Mouse (Mus musculus) G1E (cell line): Measurements from ENCODE around the gene Kcnk7. TPM values are rescaled to one million over a fixed set of nuclear protein-coding genes. Genes with fewer than 3 reads are reported as not detected.

Experiments used
- ATAC-seq: 2 replicates; pipeline ENCODE4 v1.8.0; 2016; ENCODE audit warnings: mild to moderate bottlenecking; ENCODE audit not compliant: insufficient number of reproducible peaks, poor library complexity, low FRiP score, severe bottlenecking; ENCODE audit errors: extremely low read depth
- DNase-seq: peaks from one replicate; pipeline ENCODE4 v3.0.0; 2012; ENCODE audit warnings: low spot score
- H3K27me3 ChIP-seq: 2 replicates; pipeline ENCODE4 v1.6.1; 2012; ENCODE audit warnings: mild to moderate bottlenecking, low read length, inconsistent platforms; ENCODE audit not compliant: insufficient read depth
- H3K36me3 ChIP-seq: replicated peaks from 2 replicates; pipeline ENCODE3; 2012; ENCODE audit warnings: mild to moderate bottlenecking, inconsistent platforms
- H3K4me1 ChIP-seq: 2 replicates; pipeline ENCODE4 v1.6.1; 2012; ENCODE audit warnings: low read depth, low read length, inconsistent platforms, mixed read lengths; ENCODE audit not compliant: insufficient read depth
- H3K4me3 ChIP-seq: 2 replicates; pipeline ENCODE4 v1.5.1; 2012; ENCODE audit warnings: low read depth, mild to moderate bottlenecking, inconsistent platforms, low read length, moderate library complexity, mixed read lengths
- H3K9me3 ChIP-seq: replicated peaks from 2 replicates; pipeline ENCODE4 v1.6.1; 2012; ENCODE audit warnings: inconsistent platforms
- CTCF ChIP-seq: IDR thresholded peaks from 2 replicates; pipeline ENCODE4 v1.5.1; 2012; ENCODE audit warnings: low read depth, low read length, inconsistent platforms, mixed read lengths
- GATA1 ChIP-seq: IDR thresholded peaks from 2 replicates; pipeline ENCODE4 v1.6.1; 2012; ENCODE audit warnings: borderline replicate concordance, low read length, inconsistent platforms, mixed read lengths
- GATA2 ChIP-seq: IDR thresholded peaks from 2 replicates; pipeline ENCODE4 v1.6.1; 2012; ENCODE audit warnings: low read depth, low read length, inconsistent platforms, borderline replicate concordance
- POLR2AphosphoS5 ChIP-seq: IDR thresholded peaks from 2 replicates; pipeline ENCODE4 v1.6.1; 2012; ENCODE audit warnings: low read depth, low read length, inconsistent platforms; ENCODE audit not compliant: insufficient replicate concordance
- TAL1 ChIP-seq: conservative IDR thresholded peaks from 2 replicates; pipeline ENCODE4 v1.6.1; 2012; ENCODE audit warnings: low read depth, low read length, inconsistent platforms, mixed read lengths
- polyA plus RNA-seq: library from polyadenylated mRNA; stranded (reverse); fragments of >175 nt; gene quantifications from 2 replicates; pipeline ENCODE4 v1.2.3, GENCODE M21; 2012
- total RNA-seq, 2 experiments: library from RNA; stranded (forward) in 1 of 2; stranded (reverse) in 1 of 2; fragments of 200-1000 nt in 1 of 2; fragments of >200 nt in 1 of 2; fragmentation: Nextera tagmentation in 1 of 2; gene quantifications; 2 replicates each; pipeline ENCODE4 v1.2.3; 2014 to 2017

Kcnk7 gene
- total and polyA plus RNA-seq, 3 experiments = 0.07 TPM; not detected in 2

- peaks cover 97% of the 10 kb centered on the region for H3K36me3 ChIP-seq
- H3K4me1 ChIP-seq = peaks cover 66% of the 10 kb centered on the region
Observed at GRCm38 (mm10) chr19:5713255-5713654, 9.1 kb downstream of the Kcnk7 start.

GRCm38 (mm10) chr19:5713730-5714129, 9.6 kb downstream of the Kcnk7 start:
- H3K27me3 ChIP-seq = no peaks in the 10 kb centered on the region
- peaks cover 97% of the 10 kb centered on the region for H3K36me3 ChIP-seq
- H3K4me1 ChIP-seq = peaks cover 66% of the 10 kb centered on the region
- H3K4me3 ChIP-seq = no peak overlapping the region; the same call in 1 of the 2 replicates
- peak; percentile 53 for DNase-seq
- ATAC-seq = peak; percentile 54; the same call in 1 of the 2 replicates
- no peaks in the 10 kb centered on the region for H3K9me3 ChIP-seq
- TF ChIP-seq CTCF (no peak), TAL1 (no peak), GATA1 (no peak), GATA2 (no peak), POLR2AphosphoS5 (no peak)

More at GRCm38 (mm10) chr19:5713255-5713654, 9.1 kb downstream of the Kcnk7 start:
- ATAC-seq = no peak
- H3K4me3 ChIP-seq = no peak overlapping the region; the same call in 1 of the 2 replicates
- no peak for TF ChIP-seq POLR2AphosphoS5
- no peak for TF ChIP-seq CTCF
- no peak for TF ChIP-seq GATA2
- TF ChIP-seq GATA1 = no peak
- TF ChIP-seq TAL1 = no peak
- no peaks in the 10 kb centered on the region for H3K27me3 ChIP-seq
- no peaks in the 10 kb centered on the region for H3K9me3 ChIP-seq
- DNase-seq = no peak

DNA sequence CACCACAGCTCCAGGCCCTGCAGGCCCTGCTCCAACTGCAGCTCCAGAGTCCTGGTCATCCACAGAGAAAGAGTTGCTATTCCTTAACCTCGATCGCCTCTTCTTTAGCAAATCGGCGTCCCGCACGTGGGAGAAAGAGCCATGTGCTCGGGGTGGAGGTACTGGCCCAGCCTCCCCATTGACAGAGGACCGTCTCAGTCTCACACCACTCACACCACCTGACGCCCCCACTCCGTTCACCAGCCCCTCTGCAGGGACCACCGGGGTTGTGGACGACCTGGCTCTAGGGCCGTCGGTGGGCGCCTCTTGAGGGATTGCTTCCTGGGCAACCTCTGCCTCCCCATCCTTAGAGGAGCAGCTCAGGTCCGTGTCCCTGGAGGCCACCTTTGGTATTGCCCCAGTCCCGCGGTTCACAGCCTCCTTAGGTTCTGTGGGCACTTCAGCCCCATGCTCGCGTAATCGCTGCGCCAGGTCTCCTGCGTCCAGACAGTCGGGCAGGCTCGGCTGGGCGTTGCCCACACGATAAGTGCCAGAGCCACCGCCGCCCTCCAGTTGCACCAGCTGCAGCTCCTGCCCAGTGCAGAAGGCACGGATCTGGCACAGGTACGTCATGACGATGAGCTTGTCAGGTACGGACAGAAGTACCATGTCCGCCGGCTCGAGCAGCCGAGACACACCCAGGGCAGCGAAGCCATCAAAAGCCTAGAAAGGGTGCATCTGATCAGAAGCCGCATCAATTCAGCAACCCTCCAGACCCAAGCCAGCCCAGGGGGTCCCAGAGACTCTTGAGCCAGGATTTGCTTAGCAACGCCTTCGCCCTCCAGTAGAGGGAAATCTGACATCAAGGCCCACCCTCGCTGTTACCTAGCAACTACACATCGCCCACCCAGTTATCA, 11.9 kb downstream of the Kcnk7 start:
- no peaks in the 10 kb centered on the region for H3K9me3 ChIP-seq
- H3K36me3 ChIP-seq = peaks cover 100% of the 10 kb centered on the region
- no peaks in the 10 kb centered on the region for H3K27me3 ChIP-seq
- peak overlapping the region; percentile 7; the same call in 1 of the 2 replicates for H3K4me3 ChIP-seq
- ATAC-seq = no peak
- peaks cover 72% of the 10 kb centered on the region for H3K4me1 ChIP-seq
- no peak for DNase-seq
- no peak for TF ChIP-seq GATA1
- peak; percentile 42; the same call in 1 of the 2 replicates for TF ChIP-seq CTCF

DNA sequence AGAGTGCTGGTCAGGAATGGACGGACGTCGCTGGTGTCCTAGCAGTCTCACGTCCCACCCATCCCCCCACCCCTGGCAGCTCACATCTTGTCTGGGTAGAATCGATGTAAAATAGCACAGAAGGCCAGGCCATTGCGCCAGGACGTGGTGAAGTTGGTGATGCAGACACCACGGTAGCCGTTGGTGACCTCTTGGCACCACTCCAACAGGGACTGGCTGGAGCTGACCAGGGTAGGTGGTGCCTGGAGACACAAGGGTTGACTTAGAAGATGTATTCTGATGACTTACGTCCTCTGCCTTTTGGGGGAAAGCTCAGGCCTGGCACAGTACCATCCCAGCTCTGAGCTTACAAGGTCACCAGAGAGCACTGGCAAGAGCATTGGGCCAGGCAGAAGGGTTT, 12.8 kb downstream of the Kcnk7 start:
- Histone ChIP-seq H3K27me3 (no peaks in the 10 kb centered on the region), H3K9me3 (no peaks in the 10 kb centered on the region), H3K36me3 (peaks cover 100% of the 10 kb centered on the region), H3K4me3 (no peak overlapping the region), H3K4me1 (peaks cover 75% of the 10 kb centered on the region)
- DNase-seq = no peak
- TF ChIP-seq TAL1 (no peak), CTCF (no peak), GATA2 (no peak), POLR2AphosphoS5 (no peak), GATA1 (no peak)
- ATAC-seq = no peak

DNA sequence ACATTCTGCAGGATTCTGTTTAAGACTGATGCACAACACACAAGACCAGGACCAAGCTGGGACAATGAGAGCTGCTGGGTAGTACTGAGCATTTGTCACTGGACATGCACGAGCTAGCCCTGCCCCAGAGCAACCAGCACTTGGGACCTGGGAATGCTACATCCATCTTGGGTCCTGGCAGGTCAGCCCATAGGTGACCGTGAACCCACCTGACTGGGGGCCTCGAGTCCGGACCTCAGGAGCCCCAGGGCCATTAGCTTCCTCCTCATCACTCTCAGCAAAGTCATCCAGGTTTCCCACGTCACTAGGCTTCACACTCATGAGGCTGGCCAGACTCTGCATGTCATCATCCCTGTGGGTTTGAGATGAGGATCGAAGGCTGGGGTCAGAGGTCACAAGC, 17.1 kb downstream of the Kcnk7 start:
- no peaks in the 10 kb centered on the region for H3K27me3 ChIP-seq
- DNase-seq (no peak), ATAC-seq (no peak)
- peaks cover 83% of the 10 kb centered on the region for H3K36me3 ChIP-seq
- peaks cover 70% of the 10 kb centered on the region for H3K4me1 ChIP-seq
- no peaks in the 10 kb centered on the region for H3K9me3 ChIP-seq
- TF ChIP-seq GATA1 (no peak), CTCF (no peak), POLR2AphosphoS5 (no peak), TAL1 (no peak), GATA2 (no peak)
- H3K4me3 ChIP-seq = no peak overlapping the region

GRCm38 (mm10) chr19:5722848-5723425, 18.8 kb downstream of the Kcnk7 start:
- Histone ChIP-seq H3K4me1 (peaks cover 77% of the 10 kb centered on the region), H3K36me3 (peaks cover 66% of the 10 kb centered on the region), H3K27me3 (no peaks in the 10 kb centered on the region), H3K9me3 (no peaks in the 10 kb centered on the region), H3K4me3 (peak overlapping the region; percentile 7; the same call in 1 of the 2 replicates)
- DNase-seq = no peak
- no peak for ATAC-seq
- TF ChIP-seq GATA1 (no peak), CTCF (no peak), GATA2 (no peak), POLR2AphosphoS5 (no peak), TAL1 (no peak)
